Mouse (Mus musculus) spleen, adult 18-20 months (tissue): ENCODE measurements at regions not wholly inside any gene's neighbourhood (a gene's known extent, or its start where the extent isn't known, plus 50 kb on each side); places are given as distances from the start of the nearest gene placed in this dataset.

Experiments
- DNase-seq, 2 experiments: peaks; one replicate each; pipeline ENCODE4 v3.0.0; 2022; ENCODE audit warnings: mixed read lengths in 2 of 2

DNA sequence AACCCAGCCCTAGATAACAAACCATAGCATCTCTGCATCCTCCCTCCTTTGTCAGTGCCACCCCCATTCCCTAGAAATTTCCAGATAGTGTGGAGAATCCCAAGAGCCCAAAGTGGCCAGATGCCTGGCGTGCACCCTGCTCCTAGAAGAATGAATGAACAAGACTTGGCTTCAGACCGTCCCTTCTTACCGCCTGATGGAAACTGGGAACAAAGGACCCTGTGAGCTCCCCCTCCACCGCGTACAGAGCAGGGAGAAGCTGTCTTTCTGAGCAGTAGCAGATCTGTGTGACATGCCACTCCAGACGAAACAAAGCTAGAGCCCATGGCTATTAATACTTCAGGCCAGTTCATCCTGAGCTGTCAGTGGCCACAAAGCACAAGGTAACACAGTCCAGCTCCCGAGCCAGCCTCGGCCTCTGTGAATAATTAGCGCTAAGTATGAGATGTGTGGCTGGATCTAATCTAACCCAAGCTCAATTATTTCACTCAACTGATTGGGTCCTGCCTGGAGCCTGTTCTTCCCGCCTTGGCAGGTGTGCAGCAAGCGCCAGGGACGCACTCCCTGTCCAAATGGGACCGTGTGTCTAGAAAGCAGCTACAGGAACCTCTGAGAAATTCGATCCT lies 111.6 kb downstream of the Cxcl12 start:
- DNase-seq: no peak

DNA sequence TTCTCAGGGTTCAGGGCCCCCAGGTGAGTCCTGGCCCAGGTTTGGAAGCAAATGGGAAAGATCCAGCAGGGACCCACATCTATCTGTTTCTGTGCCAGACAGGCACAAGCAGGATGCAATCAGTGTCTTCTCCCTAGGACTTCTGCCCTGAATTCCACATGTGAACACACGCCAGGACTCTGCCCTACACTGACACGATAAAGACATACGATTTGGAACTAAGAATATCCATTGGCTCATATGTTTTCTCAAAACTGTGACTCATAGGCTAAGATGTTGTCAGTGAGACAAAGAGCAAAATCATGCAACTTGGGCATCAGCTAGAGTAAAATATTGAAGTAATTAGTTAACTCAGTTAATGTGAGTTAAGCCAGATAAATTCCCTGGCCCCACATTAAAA lies 112.6 kb downstream of the Cxcl12 start:
- no peak for DNase-seq

DNA sequence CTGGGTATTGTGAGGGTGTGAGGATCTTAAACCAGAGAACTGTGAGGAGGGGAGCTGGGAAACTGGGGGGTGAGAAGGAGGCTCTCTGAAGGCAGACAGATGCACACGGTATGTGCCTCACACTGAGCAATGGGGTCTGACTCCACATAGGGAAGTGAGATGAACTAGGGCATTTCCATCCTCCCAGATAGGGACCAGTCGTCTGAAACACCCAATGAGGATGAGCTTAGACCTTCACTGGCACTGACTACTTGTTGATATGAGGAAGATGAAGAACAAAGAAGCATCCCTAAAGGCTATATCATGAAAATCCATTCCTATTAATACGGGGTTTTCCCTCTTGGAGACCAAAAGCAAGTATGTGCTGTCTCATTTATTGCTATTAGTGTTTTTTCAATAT lies 115.3 kb downstream of the Cxcl12 start:
- DNase-seq: no peak

DNA sequence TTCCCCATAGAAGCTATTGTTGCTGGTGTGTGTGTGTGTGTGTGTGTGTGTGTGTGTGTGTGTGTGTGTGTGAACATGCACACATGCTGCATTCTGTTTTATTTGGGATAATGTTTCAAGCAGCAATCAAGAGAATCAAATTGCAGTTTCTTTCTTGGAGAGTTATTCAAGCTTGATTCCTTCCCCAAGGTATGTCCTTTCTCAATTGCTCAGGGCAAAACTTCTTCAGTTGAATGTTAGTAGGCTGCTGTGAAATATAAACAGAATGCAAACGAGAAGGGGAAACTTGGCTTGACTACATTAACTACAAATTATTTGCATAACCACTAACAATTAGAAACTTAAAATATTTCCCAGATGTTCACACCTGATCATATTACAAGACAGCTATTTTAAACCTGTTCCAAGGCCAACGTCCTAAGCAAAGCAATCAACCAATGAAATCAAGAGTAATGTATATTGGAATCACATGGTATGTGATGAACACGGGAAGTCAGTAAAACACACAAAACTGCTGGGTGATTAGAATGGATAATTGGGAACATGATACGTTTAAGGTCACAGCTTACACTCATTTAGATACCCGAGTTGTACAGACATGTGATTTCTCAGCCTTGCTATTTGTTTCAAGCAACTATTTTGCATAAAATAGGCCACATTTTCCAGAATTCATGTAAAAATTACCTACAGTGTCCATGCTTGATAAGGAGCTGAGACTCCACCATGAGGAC lies 116.2 kb downstream of the Cxcl12 start:
- DNase-seq: no peak

DNA sequence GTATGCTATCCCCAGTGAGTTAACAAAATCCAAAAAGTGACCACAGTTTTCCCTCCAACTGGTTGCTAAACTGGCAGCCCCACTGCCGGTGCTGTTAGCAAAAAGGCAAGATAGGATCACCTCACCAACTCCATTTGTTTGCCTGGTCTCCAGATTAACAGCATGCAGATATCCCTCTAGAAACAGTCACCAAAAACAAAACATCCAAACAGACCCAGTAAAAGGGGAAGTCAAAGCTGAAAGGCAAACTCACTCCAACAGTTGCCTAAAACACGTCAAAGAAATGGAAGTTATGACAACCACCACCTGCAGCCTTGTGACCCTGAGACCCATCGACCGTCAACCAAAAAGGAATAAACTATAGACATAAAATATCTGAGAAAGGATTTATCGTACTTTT lies 119.1 kb downstream of the Cxcl12 start:
- no peak for DNase-seq

DNA sequence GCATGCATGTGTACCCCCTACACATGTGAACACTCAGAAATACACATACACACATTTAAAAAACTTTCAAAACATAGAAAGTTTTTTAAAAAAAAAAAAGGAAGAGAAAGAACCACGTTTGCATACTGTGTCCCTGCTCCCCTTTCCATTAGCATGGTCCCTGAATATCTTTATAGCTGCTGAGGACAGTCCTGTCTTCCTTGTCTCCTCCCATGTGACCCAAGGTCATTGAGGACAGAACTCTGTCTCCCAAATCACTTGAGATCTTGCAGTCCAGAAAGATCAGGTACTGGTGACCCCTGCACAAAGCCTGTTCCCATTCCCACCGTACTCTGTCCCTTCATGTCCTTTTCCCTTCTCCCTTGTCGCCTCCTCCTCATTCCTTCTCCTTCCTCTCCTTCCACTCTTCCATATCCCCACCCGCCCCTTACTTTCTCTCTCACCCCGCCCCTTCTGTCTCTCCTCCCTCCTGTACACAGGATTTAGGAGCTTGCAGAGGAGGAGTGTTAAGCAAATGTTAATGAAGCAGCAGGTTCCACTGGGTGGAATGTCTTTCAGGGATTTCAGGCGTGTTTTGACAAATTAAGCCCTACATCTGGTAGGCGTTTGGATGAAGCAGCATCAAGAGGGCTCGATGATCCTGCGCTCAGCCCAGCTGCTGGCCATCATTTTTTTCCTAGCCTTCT lies 125.6 kb downstream of the Cxcl12 start:
- DNase-seq: no peak

DNA sequence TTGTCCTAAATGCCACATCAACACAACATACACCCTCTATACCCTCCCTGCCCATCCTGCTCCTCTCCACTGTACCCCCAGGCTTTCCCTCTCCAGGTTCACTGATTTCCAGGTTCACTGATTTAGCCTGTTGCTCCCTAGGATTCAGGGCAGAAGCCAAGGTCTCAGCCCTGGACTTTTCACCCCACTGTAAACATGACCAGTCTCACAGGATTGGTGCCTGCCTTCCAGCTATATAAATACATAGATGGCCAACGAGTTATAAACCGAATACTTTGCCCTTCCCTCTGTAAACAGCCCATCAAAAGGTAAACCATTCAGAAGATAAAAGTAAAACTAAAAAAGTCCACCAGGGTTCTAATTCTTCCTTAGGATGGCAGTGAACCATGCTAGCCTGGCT lies 129.6 kb downstream of the Cxcl12 start:
- DNase-seq: no peak

DNA sequence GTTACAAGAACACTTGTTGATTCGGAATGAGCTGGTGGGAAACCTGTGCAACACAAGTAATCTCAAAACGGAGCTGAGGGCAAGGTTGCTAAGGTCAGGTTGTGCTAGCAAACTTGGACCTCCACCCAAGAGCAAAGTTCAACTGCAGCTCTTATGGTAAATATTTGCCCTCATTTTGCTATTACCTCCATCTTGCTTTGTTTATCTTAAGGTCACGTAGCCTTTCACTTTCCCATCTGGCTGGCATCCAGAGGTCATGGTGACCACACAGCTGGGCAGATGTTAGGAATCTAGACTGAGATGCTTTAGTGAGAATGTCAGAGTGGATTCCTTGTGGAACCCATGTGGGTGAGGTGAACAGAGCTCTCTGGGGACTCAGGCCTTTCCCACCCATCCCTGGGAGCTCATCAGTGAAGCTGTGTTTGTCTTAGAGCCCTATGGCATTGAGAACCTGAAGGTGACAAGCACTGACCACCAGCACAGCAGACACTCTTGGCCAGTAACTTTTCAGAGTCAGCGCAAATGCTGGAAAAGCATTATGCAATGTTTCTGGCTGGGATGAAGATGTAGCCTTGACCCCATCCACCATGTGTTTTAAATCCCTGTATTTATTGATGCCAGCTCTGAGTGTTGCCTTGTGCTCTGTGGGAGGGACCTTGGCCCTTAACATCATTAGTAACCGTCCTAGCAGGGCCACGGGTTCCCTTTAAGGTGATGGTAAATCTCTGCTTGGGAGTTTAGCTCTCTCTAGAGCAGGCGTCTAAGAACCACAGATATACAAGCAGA lies 131.4 kb downstream of the Cxcl12 start:
- no peak for DNase-seq

DNA sequence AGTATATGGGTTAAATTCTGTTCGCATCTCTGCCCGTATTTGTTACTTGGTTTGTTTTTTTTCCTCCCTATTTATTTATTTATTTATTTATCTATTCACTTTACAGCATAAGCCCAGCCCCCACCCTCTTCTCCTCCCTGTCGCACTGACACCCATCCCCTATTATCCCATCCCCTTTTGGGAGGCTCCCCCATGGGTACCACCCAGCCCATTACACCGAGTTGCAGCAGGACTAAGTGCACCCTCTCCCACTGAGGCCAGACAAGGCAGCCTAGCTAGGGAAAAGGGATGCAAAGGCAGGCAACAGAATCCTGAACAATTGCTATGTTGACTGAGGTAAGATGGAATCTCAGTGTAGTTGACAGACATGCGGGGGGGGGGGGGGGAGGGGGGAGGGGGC lies 135.0 kb downstream of the Cxcl12 start:
- DNase-seq: no peak

DNA sequence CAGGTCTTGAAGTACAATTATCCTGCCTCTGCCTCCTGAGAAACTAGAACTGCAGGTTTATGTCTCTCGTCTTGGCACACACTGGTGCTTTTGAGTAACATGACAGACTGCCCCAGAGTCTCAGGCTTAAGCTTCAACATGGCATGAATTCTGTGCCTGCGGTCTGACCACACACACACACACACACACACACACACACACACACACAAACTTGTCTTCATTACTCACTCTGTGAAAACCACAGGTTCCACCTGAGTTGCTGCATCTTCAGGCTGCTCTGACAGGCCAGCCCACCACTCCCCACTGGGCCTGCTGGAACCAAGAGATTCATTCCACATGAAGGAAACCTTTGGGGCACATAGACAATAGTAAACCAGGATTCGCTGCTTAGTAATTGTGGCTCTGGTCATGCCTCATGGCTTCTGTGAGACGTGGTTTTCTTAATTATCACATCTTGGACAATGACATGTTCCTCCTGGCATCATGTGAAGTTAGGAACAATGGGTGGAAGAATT lies 137.5 kb downstream of the Cxcl12 start:
- DNase-seq: no peak

DNA sequence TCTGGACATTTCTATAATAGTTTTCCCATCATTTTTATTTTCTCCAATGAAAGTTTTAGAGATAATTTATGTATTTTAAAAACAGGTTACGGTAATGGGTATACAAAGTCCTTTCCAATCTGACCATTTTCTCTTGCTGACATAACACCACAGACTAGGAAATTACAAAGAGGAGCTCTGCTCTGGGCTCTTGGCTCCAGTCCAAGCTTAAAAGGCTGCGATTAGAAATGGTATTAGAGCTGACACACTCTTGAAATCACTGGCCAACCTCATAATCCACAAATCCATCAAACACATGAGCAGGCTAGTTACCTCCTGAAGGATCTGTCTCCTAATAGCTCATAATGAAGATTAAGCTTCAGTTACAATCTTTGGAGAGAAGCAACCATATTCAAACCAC lies 140.3 kb downstream of the Cxcl12 start:
- DNase-seq: no peak

DNA sequence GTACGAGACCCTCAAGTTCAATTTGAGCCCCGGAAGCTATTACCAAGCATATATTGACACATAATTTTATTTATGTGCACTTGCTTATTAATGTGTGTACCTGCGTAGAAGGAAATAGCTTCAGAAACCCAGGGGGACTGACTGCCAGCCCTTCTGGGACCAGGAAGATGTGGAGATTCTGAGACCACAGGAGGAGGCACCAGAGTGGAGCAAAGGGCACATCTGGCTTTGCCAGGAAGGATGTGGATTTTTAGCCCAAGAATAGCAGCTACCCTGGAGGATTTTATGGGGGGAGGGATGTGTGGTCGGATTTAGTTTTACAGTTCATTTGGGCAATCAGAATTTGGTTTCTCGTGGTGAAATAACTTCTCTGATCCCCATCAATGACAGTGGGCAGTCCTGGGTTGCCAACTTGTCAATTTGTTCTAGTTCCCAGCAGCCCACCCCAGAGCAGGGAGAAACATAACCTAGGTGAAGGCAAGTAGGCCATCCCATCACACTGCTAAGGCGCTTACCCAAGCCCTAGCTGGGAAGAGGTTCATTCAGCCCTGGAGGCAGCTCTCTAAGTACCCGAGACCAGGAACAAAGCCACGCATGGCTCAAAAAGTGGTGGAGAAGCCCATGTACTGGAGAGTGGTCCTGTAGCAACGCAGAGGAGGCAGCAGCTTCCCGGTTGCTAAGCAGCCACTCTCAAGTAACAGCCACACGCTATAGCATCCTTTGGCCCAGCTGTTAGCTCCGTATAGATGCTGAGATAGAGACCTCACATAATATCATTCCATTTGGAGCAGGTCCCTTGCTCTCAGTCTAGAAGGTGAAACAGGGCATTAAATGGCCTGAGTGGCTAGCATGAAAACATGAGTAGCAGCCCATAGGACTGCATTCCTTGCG lies 144.8 kb downstream of the Cxcl12 start:
- no peak for DNase-seq

DNA sequence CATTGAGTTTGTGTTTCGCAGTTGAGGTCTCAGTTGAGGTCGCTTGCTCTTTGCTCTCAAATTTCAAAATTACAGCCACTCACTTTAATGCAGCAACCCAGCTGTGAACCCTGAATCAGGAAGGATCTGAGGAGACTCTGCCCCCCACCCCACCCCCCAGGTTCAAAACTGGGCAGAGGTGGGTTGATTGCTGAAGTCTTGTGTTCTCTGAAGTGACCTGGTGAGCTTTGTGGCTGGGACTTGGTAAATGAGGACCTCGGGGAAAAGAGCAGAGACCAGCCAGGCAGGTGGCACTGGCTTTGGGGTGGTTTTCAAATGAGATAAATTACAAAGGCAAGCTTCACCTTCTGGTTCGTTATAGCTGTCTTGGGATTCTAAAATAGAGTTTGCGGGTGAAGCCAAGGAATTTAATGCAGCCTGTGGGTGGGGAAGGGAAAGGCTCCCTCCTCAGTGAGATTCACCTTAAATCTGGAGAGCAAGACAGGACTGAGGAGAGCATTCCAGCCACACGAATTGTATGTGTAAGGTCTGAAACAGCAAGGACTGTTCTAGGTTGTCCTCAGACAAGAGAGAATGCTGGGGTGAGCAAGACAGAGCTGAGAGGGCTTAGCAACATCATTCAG lies 145.7 kb downstream of the Cxcl12 start:
- DNase-seq: no peak

DNA sequence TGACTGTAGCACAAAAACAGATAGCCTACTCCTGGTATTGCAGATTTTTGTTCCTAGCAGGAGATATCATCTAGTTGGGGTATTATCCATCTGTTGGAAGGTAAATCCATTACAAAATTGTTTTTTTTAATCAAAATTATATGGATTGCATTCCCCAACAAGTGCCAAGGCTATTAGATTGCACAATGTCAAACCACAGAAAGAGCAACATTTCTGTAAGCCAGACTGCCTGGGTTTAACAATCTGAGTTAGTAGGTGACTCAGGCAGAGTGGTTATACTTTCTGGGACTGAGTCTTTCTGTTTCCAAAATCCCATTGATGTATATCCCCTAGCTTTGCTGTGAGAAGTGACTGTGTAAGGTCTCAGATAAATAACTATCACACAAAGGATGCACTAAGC lies 155.0 kb downstream of the Cxcl12 start:
- no peak for DNase-seq

DNA sequence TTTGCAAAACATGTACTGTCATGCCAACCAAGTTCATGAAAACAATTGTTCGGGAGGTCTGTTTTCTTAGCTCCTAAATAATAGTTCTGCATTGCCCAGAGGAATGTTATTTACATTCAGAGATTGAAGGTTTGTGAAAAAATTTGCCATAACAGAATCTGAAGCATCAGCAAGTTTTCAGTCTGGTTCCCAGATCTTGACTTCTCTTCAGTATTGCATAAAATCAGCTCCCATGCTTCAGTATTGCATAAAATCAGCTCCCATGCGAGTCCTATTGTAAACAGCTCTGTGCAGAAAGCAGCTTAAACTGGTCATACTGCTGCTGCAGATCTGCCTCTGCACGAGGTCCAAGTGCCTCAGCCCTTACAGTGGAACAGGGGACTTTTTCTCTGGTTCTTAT lies 155.5 kb downstream of the Cxcl12 start:
- DNase-seq: no peak

DNA sequence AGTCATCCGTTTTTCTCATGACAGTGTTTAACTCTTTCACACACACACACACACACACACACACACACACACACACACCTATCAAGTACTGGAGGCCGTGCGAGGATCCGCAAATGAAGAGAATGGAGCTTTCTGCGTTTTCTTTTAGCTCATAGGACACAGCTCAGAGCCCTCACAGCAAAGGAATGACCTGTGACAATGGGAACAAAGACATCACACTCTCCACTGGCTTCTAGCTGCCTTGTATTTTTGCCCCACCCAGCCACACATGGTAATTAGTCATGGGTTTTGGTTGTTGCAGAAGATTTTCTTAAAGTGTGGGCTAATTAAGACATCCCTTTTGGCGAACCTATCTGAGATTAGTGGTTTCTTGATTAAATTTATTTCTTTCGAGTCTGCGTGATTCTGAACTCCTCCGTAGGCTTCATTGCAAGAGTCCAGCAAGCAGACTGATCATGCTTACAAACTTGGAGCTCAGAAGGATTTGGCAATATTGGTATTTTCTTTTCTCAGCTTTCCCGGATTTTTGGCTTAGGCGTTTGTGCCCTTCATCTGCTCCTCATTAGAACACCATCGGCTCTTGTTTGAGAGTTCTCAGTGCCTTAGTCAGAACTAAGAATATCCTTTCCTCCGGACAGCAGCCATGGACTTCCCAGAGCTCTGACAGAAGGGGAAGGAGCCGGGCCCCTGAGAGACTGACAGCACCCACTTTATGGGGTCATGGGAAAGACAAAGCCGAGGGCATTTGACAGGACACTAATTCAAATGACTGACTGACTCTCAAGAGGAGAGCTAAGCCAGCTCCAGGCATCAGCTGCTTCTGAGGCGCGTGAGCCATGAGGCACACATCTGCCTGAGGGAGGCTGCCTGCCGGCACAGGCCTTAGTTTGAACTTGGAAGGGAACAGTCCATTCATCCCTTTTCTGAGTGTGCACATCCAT lies 158.8 kb downstream of the Cxcl12 start:
- no peak for DNase-seq

DNA sequence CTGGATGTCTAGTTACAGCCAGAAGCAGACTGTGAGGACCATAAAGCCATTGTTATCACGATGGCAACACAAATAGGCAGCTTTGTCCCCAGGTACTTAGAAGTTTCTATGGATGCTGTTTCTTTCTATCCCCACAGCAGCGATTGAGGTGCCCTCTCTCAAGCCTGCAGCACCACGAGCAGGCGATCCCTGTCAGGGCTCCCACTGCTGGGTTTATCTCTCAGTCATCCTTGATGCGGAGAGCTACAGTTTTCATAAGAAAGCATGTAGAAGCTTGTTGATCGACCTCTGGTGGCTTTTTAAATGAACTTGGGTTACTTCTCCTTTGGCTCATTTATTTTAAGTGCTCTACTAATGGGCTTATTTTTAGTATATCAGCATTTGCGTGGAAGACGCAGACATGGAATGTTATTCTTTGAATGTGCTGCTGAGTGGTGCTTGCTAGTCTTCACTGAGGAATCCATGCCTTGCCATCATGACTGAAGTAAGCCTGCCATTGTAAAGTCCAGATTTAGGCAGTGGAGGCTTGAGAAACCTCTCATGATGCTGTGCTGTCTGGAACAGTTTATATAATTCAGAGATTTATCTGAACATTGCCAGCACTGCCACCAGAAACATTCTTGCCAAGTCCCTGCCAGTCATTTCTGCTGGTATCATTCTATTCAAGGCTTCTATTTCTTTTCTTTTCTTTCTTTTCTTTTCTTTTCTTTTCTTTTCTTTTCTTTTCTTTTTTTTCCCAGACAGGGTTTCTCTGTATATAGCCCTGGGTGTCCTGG lies 161.0 kb downstream of the Cxcl12 start:
- no peak for DNase-seq

DNA sequence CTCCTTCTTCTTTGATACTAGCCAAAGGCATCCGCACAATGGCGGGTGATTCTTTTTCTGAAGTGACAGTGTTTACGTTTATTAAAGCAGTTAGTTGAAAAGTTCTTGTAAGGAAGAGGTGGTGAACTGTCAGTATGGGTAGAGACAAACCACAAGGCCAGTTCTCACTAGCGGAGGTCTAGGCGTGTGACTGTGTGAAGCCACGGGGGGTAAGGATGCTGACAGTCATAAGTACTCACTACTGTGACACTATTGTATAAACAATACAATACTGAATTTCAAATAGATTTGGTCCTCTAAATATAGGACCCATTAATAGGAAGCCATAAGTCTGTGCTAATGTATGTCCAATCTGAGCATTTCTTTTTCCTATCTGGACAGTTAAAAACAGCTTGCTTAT lies 161.9 kb downstream of the Cxcl12 start:
- DNase-seq: no peak

DNA sequence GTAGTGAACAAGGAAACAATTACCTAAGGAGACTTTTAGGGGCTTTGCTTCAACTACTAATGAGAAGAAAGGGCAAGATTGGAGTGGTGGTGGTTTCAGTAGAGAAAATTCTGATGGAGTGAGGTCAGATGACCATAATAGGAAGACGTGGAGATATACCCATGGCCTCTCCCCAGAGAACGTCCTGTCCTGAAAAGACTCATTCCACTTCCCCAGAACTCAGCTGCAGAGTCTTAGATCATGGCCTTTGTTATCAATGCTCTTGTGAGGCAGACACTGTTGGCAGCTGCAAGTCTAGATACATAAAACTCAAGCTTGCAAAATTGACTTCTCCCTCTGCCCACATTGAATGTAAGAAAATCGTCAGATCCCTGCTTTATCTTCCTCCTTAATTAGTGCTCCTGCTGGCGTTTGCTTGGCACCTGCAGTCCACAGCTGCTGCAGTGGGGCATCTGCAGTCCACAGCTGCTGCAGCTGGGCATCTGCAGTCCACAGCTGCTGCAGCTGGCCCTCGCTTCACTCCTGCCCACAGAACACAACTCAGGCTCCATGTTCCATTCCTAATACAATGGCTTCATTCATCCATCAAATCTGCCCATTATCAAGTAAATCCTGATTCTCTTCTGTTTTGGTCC lies 162.5 kb downstream of the Cxcl12 start:
- DNase-seq: no peak
